Mouse (Mus musculus): Measurements from ENCODE around the gene Kank1.

GRCm38 (mm10) chr19:25243566-25243965 lies 6.8 kb downstream of the Kank1 start:
- TF ChIP-seq TAL1 (IDR thresholded peaks at IDR 0.05; ENCODE audit: low read length) (no peak), GATA1 (IDR thresholded peaks at IDR 0.05; ENCODE audit: low read length) (no peak)
